Mouse (Mus musculus): ENCODE results near the gene Fads1.

Fads1 gene

GRCm38 (mm10) chr19:10210885-10211284 is 28.2 kb downstream of the Fads1 start:
- DNase-seq (ENCODE audit: low read depth, low spot score), result no peak

DNA sequence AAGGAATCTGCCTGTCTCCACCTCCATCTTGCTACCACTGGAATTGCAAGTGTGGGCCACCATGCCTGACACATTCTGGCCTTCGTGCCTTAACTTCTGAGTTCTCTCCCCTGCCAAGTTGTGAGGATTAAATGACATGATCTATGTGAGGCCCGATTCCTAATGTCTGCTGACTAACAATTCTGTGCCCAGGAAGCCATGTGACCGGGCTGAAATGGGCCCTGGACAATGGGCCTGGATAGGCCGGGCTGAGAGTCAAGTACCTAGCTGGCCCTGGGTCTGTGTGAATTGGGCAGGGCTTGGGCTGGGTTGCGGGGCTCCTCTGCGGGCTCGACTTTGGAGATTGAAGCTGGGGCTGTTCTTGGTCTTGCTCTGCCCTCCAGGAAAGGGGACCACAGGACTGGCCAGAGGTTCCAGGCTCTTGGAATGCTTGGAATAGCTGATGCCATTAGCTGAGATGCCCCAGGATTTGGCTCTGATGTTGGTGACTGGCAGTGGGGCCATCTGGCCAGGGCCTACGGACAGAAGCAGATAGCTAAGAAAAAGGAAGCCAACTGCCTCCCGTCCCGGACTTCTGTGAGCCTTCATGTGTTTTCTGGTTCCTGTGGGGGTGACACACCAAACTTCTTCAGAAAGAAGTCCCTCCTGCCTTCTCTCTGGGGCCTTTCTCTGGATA is 31.2 kb downstream of the Fads1 start:
- DNase-seq (ENCODE audit: low read depth, low spot score), result no peak

GRCm38 (mm10) chr19:10216101-10216500 is 33.4 kb downstream of the Fads1 start:
- DNase-seq (ENCODE audit: low read depth, low spot score), result no peak

DNA sequence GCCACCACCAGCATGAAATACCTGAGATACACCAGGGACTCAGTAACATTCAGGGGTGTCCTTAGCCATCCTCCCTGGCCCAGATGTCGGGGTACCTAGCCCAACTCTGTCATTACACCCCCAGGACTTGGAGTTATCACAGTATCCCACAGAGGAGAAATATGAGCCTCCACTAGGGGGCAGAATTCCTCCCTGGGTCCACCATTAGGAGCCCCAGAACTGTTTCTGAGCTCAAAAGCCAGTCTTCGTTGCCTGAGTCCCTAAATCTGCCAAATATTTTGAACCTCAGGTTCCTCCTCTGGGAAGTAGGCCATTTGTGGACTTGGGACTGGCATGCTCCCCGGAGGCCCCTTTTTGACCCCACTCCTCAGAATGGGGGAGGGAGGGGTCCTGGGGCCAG is 36.4 kb downstream of the Fads1 start:
- peak; percentile 53 for DNase-seq (ENCODE audit: low read depth, low spot score)

GRCm38 (mm10) chr19:10219593-10219992 is 36.9 kb downstream of the Fads1 start:
- DNase-seq (ENCODE audit: low read depth, low spot score), result no peak

- DNase-seq (ENCODE audit: low read depth, low spot score), result no peak
Observed at GRCm38 (mm10) chr19:10221585-10221984, 38.9 kb downstream of the Fads1 start.

DNA sequence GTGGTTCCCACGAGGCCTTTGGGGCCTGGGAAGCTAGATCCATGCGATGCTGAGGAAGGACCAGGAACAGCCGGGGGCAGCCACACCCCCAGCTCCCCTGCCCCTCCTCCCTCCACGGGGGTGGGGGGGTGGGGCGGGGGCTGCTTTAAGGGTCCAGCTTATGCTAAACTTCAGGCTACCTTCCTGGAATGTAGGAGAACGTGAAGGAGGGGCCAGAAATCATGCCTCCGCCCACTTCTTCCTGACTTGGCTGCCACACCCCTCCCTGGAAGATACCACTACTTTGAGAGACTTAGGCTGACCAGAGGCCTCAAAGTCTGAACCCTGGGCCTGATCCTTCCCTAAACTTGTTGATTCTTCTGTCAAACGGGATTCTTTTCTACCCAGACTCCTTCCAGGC is 40.0 kb downstream of the Fads1 start:
- DNase-seq (ENCODE audit: low read depth, low spot score), result no peak

- no peak for DNase-seq (ENCODE audit: low read depth, low spot score)
Observed at GRCm38 (mm10) chr19:10223561-10223960, 40.9 kb downstream of the Fads1 start.

- no peak for DNase-seq (ENCODE audit: low read depth, low spot score)
Observed at GRCm38 (mm10) chr19:10224637-10225453, 42.2 kb downstream of the Fads1 start.

- DNase-seq (ENCODE audit: low read depth, low spot score), result no peak
Observed at GRCm38 (mm10) chr19:10225767-10226166, 43.1 kb downstream of the Fads1 start.

DNA sequence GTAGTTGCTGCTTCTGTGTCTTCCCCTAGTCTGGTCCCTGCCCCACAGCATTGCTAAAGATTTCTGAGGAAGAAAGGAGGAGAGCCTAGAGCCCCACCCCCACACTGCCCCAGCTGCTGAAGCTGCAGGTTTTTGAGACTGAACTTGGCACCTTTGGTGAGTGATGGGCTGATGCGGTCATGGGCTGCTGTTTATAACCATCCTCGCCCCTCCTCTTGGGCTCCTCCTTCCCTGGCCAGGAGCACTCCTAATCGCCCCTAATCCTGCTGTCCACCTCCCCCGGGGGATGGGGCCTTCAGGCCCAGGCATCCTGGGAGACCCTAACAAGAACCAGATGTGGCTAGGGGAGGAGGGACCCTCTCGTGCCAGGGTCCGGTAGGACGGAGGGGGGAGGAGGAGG is 48.3 kb downstream of the Fads1 start:
- no peak for DNase-seq (ENCODE audit: low read depth, low spot score)

GRCm38 (mm10) chr19:10231871-10232270 is 49.2 kb downstream of the Fads1 start:
- DNase-seq (ENCODE audit: low read depth, low spot score), result no peak

GRCm38 (mm10) chr19:10232327-10233017 is 49.8 kb downstream of the Fads1 start:
- no peak for DNase-seq (ENCODE audit: low read depth, low spot score)

GRCm38 (mm10) chr19:10235784-10236565 is 53.3 kb downstream of the Fads1 start:
- DNase-seq (ENCODE audit: low read depth, low spot score), result no peak

DNA sequence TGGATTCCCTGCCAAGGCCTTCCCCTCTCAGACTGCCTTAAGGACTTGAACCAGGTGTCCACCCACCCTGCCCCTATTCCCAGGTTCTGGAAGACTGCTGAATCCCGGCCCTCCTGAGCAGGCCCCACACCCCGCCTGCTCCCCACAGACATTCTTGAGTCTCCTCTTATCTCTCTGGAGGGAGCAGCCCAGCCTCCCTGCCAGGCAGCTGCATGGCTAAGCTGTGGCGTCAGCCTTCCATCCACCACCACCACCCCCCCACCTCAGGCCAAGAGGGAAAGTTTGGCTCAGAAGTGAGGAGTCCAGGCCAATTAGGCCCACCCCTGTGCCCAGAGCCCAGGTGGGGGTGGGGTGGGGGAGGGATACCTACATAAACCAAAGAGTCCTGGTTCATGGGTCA is 55.8 kb downstream of the Fads1 start:
- no peak for DNase-seq (ENCODE audit: low read depth, low spot score)

DNA sequence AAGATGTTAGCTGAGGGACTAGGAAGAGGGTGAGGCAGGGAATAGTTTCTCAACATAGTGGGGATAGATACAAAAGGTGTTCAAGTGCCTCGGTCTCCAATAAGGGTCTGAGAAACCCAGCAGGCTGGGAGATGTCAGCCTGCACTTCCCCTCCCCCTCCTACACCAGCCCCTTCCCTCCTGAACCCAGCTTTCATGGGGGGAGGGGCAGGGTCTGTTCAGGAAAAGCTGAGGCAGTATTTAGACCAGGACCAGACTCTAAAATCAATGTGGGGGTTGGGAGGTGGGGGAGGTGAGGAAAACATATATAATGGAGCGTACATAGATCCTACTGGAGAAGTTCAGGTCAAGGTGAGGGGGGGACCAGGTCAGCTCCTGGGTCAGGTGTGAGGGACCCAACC is 56.7 kb downstream of the Fads1 start:
- DNase-seq (ENCODE audit: low read depth, low spot score), result no peak

- no peak for DNase-seq (ENCODE audit: low read depth, low spot score)
Observed at GRCm38 (mm10) chr19:10239975-10240653, 57.4 kb downstream of the Fads1 start.

GRCm38 (mm10) chr19:10240654-10241305 is 58.1 kb downstream of the Fads1 start, which contains the start of gene Myrf:
Gene Myrf (minus strand): TSS chr19:10240748.
- DNase-seq (ENCODE audit: low read depth, low spot score), result peak; percentile 60

DNA sequence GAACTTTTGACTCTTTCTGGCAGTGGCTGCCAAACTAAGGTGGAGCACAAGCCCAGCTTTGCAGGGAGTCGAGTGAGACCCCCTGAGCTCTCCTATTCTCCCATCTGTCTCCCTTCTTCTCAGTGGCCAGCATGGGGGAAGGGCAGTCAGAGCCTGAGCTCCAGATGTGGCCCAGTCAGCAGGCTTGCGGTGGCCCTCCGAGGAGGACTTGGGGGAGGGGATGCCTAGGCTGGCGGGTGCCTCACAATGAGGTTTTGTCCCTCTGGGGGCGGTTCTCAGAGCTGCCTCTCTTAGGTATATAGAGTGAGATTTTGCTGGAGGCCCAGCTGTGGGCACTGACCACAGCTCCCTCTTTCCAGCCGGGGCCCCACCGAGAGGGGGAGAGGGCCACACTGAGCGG is 60.2 kb downstream of the Fads1 start:
- no peak for DNase-seq (ENCODE audit: low read depth, low spot score)

DNA sequence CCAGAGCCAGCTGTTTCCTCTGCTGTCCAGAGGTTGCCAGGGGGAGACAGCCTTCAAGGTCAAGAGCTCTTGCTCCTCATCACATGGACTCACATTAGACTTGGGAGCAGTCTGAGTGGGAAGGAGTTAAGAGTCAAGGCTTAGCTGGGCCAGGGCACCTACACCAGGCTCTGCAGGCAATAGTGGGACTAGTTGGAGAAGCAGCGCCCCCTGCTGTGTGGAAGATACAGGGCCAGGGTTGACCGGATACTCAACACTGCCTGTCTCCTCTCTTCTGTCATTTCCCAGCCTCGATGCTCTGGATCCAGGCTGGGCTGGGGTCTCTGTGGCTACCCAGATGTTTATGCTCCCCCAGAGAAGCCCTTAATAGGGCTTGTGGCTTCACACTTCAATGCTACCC is 61.5 kb downstream of the Fads1 start:
- DNase-seq (ENCODE audit: low read depth, low spot score), result peak; percentile 57
